Mouse (Mus musculus) kidney, postnatal 25 days (tissue): ENCODE data around the gene Gm5478.
"Not testable (repeated sequence)": the region's sequence is repeated elsewhere in the genome, so short reads cannot be mapped to it uniquely, and the experiment has no call there.

Experiments
- DNase-seq, 2 experiments: peaks; one replicate each; pipeline ENCODE4 v3.0.0; 2021; ENCODE audit warnings: mixed read lengths in 2 of 2

The Gm5478 gene

DNA sequence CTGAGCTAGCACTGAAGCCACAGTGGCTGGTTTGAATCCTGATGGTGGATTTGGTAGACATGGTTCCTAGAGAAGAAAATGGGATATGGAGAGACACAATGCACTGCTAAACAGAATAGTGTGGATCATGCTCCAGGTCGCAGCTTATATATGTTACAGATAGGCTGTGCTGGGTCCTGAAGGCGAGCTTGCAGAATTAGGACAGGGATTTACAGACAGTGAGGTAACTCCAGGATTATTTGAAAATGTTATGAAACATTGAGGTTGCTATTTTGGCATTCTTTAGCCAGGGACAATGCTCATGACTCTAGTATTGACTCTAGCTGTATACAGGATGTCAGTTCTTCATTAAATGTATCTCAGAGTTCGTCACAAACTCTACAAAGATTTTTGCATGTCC is at the start of gene Gm5478:
Gene Gm5478 (minus strand): TSS at position 101 of the 400 bp plus-strand sequence.
- DNase-seq = no peak

DNA sequence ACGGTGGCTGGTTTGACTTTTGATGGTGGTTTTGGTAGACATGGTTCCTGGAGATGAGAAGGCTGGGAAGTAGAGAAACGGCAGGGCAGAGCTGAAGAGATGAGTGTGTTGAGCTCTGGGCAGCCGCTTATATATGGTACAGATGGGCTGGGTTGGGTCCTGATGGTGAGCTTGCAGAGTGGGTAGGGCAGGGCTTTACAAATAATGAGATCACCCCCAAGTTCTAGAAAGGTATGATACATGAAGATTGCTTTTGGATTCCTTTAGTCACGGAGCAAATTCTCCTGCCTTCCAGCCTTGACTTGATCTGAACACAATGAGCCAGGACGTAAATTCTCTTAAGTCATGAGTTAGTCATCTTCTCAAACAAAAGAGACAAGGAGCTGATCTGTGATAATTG is 47.0 kb upstream of the Gm5478 start, which contains the start of gene Krt6a:
Gene Krt6a (minus strand): TSS at position 101 of the 400 bp plus-strand sequence.
- no peak for DNase-seq

DNA sequence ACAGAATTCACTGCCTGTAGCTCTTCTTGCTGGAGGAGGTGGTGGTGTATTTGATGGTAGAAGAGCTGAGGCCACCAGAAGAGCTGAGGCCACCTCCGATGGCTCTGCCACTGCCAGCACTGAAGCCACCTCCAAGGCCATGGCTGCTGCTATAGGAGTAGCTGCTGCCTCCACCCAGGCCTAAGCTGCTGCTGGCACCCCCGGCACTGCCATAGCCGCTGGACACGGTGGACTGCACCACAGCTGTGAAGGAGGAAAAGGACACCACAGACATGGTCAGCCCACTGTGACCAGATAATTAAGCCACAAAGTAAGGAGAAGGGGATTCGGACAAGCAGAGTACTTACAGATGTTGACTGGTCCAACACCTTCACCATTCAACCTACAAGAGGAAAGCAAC is 43.3 kb upstream of the Gm5478 start:
- not testable (repeated sequence) for DNase-seq

DNA sequence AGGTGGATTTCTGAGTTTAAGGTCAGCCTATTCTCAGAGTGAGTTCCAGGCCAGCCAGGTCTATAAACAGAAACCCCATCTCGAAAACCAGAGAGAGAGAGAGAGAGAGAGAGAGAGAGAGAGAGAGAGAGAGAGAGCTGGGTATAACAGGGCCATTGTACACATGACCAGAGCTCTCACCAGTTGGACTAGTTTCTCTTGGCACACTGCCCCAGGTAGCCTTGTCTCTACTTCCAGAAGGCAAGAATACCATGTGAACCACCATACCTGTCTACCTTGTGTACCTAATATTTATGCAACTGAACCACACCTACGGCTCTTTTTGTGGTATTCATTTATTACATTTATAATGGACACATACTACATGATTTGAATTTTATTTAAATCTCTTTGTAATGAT is 41.0 kb upstream of the Gm5478 start:
- DNase-seq = no peak

DNA sequence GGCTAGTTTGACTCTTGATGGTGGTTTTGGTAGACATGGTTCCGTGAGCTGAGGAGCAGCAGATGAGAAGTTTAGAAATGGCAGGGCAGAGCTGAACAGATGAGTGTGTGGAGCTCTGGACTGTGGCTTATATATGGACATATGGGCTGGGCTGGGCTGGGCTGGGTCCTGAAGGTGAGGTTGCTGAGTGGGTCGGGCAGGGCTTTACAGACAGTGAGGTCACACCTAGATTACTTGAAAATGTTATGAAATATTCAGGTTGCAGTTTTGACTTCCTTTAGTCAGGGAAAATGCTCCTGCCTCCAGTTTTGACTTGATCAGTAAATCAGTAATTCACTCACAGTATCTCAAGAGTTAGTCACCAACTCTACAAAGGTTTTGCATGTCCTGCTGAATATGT is 33.0 kb upstream of the Gm5478 start, which contains the start of gene Krt6b:
Gene Krt6b (minus strand): TSS at position 101 of the 400 bp plus-strand sequence.
- no peak for DNase-seq

GRCm38 (mm10) chr15:101675978-101676377 is 28.8 kb upstream of the Gm5478 start:
- no peak for DNase-seq

DNA sequence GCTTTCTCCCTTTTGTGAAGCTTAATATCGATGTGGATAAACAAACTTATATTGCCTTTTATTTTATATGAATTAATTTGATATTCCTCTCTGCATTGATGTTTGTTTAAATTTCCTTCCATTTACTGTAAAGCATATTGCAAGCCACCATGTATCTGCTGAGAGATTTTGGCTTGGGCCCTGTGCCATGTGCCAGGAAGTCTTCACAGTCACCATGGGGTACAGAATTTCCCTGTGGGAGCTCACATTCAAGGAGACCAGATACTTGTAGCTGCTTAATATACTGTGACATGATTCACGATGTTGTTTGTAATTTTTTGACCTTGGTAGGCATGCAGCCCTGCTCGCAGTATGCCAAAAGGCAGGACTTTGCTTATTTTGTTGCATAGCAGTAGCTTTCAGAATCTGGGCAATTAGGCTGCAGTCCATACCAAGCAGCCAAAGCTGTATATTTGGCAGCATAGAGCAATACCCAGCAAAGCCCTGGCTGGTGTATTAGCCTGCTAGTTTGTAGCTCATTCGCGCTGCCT is 5.6 kb upstream of the Gm5478 start:
- no peak for DNase-seq

GRCm38 (mm10) chr15:101627884-101628283 is 19.3 kb downstream of the Gm5478 start, which contains the start of gene Gm5414:
Gm5414 (minus strand) TSS chr15:101628188.
- DNase-seq = no peak

- no peak for DNase-seq
Measured at GRCm38 (mm10) chr15:101599123-101599522, 48.1 kb downstream of the Gm5478 start.
